ENCODE assay signal across 8 mouse cellular contexts in the genomic region with DNA sequence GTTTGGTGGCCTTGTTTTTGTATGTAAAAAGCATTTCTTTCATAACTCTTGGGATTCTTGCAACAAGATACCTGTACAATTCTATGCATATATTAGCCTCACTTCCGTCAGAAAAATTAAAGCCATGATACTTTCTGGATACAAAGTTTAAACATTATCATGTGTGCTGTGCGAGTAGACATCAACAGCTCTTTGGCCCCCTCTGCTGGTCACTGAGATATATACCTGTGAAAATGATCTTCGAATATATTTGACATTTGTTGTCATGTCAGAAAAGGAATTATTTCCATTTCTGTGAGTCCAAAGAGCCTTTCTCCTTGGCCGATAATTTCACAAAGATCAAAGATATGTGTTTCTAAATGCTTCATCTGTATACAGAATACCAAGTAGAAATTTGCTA.
DNase-seq lines count a peak whose midpoint lies in the region; ATAC-seq lines count a peak whose summit lies in the region.
"Had no signal": no experiment of that assay in that cellular context is flagged by ENCODE, and none has a peak within 500 bp of the region (broad histone marks: within the 10 kb centered on the region; RNA-seq: fewer than 3 reads in every experiment).

No protein-coding gene starts in this region.

- no peak for ATAC-seq in liver, embryonic 12.5 days

- H3K36me3 ChIP-seq in liver, embryonic 12.5 days, result no peaks in the 10 kb centered on the region
- H3K36me3 ChIP-seq: midbrain, embryonic 12.5 days had no signal

- H3K4me3 ChIP-seq in liver, embryonic 12.5 days, result no peak overlapping the region
- H3K4me3 ChIP-seq: midbrain, embryonic 12.5 days had no signal

- no peaks in the 10 kb centered on the region for H3K4me1 ChIP-seq in liver, embryonic 12.5 days
- H3K4me1 ChIP-seq: midbrain, embryonic 12.5 days had no signal

- no peaks in the 10 kb centered on the region for H3K9me3 ChIP-seq in liver, embryonic 12.5 days (replicated peaks)
- H3K9me3 ChIP-seq: midbrain, embryonic 12.5 days had no signal

- intact Hi-C loops in left cerebral cortex, postnatal 14 days (cut with DNase I), result loop anchor here (5.0 to 10.0 kb wide), 3 partner anchors 176 to 858 kb away; no protein-coding TSS in a partner anchor

- DNase-seq in liver (peak; percentile 65), MEL-GATA-1-ER (ENCODE audit: extremely low read depth, low read depth) (peak; percentile 21)
- peak; percentile 14 for DNase-seq in brain, embryonic 18.5 days (ENCODE audit: low read depth, low spot score)
- peak; percentile 57 for DNase-seq in forelimb bud, embryonic 11.5 days (ENCODE audit: low read depth, low spot score)
- DNase-seq in left cerebral cortex, postnatal 14 days (ENCODE audit: low spot score in 2 of 2), result peak; percentile 70 to 86
- peak; percentile 64 for DNase-seq in retina, postnatal 1 day

- no peak overlapping the region for H3K9ac ChIP-seq in liver, embryonic 12.5 days
- H3K9ac ChIP-seq: midbrain, embryonic 12.5 days had no signal

- WGBS in liver, embryonic 12.5 days (ENCODE audit: insufficient replicate concordance), result 28% methylated on average over 4 of the region's 4 CpGs

- H3K27me3 ChIP-seq in liver, embryonic 12.5 days (replicated peaks), result 0 out of 2 replicates have a peak, but pooled peaks cover 6% of the 10 kb centered on the region
- H3K27me3 ChIP-seq: midbrain, embryonic 12.5 days had no signal

- H3K27ac ChIP-seq in liver, embryonic 12.5 days, result no peak overlapping the region
- H3K27ac ChIP-seq: midbrain, embryonic 12.5 days had no signal

- H3K4me2 ChIP-seq in liver, embryonic 12.5 days, result no peak overlapping the region
- H3K4me2 ChIP-seq: midbrain, embryonic 12.5 days had no signal

Comparison
In these comparisons a context has a peak if more than half of its experiments do, and no peak if none do; other contexts are left out.
1. DNase-seq: peak in every context shown above with its lines; median percentile 78 in left cerebral cortex, postnatal 14 days; 65 in liver; 64 in retina, postnatal 1 day; 57 in forelimb bud, embryonic 11.5 days; 21 in MEL-GATA-1-ER; 14 in brain, embryonic 18.5 days.